Mouse (Mus musculus) c-Kit-positive CD71-positive TER-119-positive erythroid progenitor cells, embryonic 14.5 days (primary cell): Measurements from ENCODE around the gene Mmp12.
"Not testable (repeated sequence)": the region's sequence is repeated elsewhere in the genome, so short reads cannot be mapped to it uniquely, and the experiment has no call there.

ENCODE experiments used
- DNase-seq: peaks from one replicate; pipeline ENCODE4 v3.0.0-alpha.2; 2013; ENCODE audit warnings: low spot score

The Mmp12 gene

GRCm38 (mm10) chr9:7344107-7344506, at the start of gene Mmp12:
Mmp12 (plus strand) TSS chr9:7344381.
- DNase-seq: no peak

- no peak for DNase-seq
These were observed 12.3 kb upstream of the Mmp12 start for GRCm38 (mm10) chr9:7331847-7332246.

- no peak for DNase-seq
These were observed 8.2 kb upstream of the Mmp12 start for GRCm38 (mm10) chr9:7335766-7336680.

- DNase-seq: no peak
These were observed 7.3 kb upstream of the Mmp12 start for GRCm38 (mm10) chr9:7336740-7337483.

- no peak for DNase-seq
These were observed 1.3 kb downstream of the Mmp12 start for GRCm38 (mm10) chr9:7345513-7345912.

- DNase-seq: no peak
These were observed 10.4 kb downstream of the Mmp12 start for GRCm38 (mm10) chr9:7354535-7354934.

GRCm38 (mm10) chr9:7387947-7388346, 43.8 kb downstream of the Mmp12 start, which contains the start of gene Mmp1b:
Mmp1b (minus strand) TSS chr9:7388047.
- DNase-seq: no peak

- not testable (repeated sequence) for DNase-seq
These were observed 52.4 kb downstream of the Mmp12 start for GRCm38 (mm10) chr9:7396556-7396955.
